Mouse (Mus musculus): ENCODE results near the gene Ltf.

- TF ChIP-seq EP300 (IDR thresholded peaks at IDR 0.05; ENCODE audit: low read depth) (no peak), CTCF (IDR thresholded peaks at IDR 0.05; ENCODE audit: low read depth) (no peak)
These were observed 7.5 kb upstream of the Ltf start for GRCm38 (mm10) chr9:111011550-111011949.
